Mouse (Mus musculus) intestine, embryonic 14.5 days (tissue): ENCODE results near the gene Cables2. TPM values are rescaled to one million over a fixed set of nuclear protein-coding genes. Genes with fewer than 3 reads are reported as not detected.

Experiments used
- ATAC-seq: fragments of 200-750 bp; cut with Nextera tagmentation; replicated peaks from 2 replicates; pipeline ENCODE4 v1.8.0; 2017; ENCODE audit warnings: low read depth, moderate number of reproducible peaks, moderate TSS enrichment, moderate library complexity; ENCODE audit not compliant: low FRiP score, low TSS enrichment
- DNase-seq: peaks from one replicate; pipeline ENCODE4 v3.0.0-alpha.2; 2018; ENCODE audit warnings: low spot score
- H3K27ac ChIP-seq: fragments of 300-500 bp; sonication (generic); 2 replicates; pipeline ENCODE4 v1.5.1; 2014; ENCODE audit warnings: low read depth, mild to moderate bottlenecking, control low read depth
- H3K27me3 ChIP-seq: fragments of 300-500 bp; sonication (generic); replicated peaks from 2 replicates; pipeline ENCODE4 v1.6.1; 2014; ENCODE audit warnings: low read length, control low read depth; ENCODE audit not compliant: control insufficient read depth, insufficient read depth
- H3K36me3 ChIP-seq: fragments of 300-500 bp; sonication (generic); 2 replicates; pipeline ENCODE4 v1.6.1; 2014; ENCODE audit warnings: low read length, control low read depth; ENCODE audit not compliant: control insufficient read depth, insufficient read depth
- H3K4me1 ChIP-seq: fragments of 300-500 bp; sonication (generic); replicated peaks from 2 replicates; pipeline ENCODE4 v1.6.1; 2014; ENCODE audit warnings: low read length, control low read depth, mixed read lengths; ENCODE audit not compliant: control insufficient read depth, insufficient read depth
- H3K4me2 ChIP-seq: fragments of 300-500 bp; sonication (generic); 2 replicates; pipeline ENCODE4 v1.6.1; 2014; ENCODE audit warnings: low read length
- H3K4me3 ChIP-seq: fragments of 300-500 bp; sonication (generic); 2 replicates; pipeline ENCODE4 v1.5.1; 2014; ENCODE audit warnings: low read depth, low read length, control low read depth, mixed read lengths
- H3K9ac ChIP-seq: fragments of 300-500 bp; sonication (generic); 2 replicates; pipeline ENCODE4 v1.6.1; 2014; ENCODE audit warnings: mild to moderate bottlenecking, low read length
- H3K9me3 ChIP-seq: fragments of 300-500 bp; sonication (generic); 2 replicates; pipeline ENCODE4 v1.6.1; 2016; ENCODE audit warnings: low read length, control low read depth; ENCODE audit not compliant: control insufficient read depth
- WGBS: fragments of 180-500 bp; shearing (Covaris S2); extraction: QIAGEN DNeasy Blood & Tissue Kit; methylation state at CpG from one replicate; pipeline ENCODE4 v1.1.7; 2014; 5-methylcytosine and 5-hydroxymethylcytosine counted together
- polyA plus RNA-seq: library from polyadenylated mRNA; unstranded; fragments of >200 nt; fragmentation: Nextera tagmentation; extraction: Ambion mirVana; gene quantifications from 2 replicates; pipeline ENCODE4 v1.2.1, GENCODE M21; 2014

Gene Cables2
- polyA plus RNA-seq, 1 experiment from 2014 or later: 20.3 TPM

- H3K4me3 ChIP-seq: peak overlapping the region; percentile 86
- ATAC-seq: peak; percentile 71
- DNase-seq: no peak
- 24% methylated on average over 26 of the region's 26 CpGs for WGBS
- no peaks in the 10 kb centered on the region for H3K9me3 ChIP-seq
- H3K36me3 ChIP-seq: peaks cover 35% of the 10 kb centered on the region
- H3K9ac ChIP-seq: peak overlapping the region; percentile 58
- H3K4me1 ChIP-seq: peaks cover 11% of the 10 kb centered on the region
- H3K27me3 ChIP-seq: no peaks in the 10 kb centered on the region
- H3K27ac ChIP-seq: peak overlapping the region; percentile 91
- H3K4me2 ChIP-seq: peak overlapping the region; percentile 82
Measured at GRCm38 (mm10) chr2:180256296-180257000, 16.8 kb downstream of the Cables2 start.

DNA sequence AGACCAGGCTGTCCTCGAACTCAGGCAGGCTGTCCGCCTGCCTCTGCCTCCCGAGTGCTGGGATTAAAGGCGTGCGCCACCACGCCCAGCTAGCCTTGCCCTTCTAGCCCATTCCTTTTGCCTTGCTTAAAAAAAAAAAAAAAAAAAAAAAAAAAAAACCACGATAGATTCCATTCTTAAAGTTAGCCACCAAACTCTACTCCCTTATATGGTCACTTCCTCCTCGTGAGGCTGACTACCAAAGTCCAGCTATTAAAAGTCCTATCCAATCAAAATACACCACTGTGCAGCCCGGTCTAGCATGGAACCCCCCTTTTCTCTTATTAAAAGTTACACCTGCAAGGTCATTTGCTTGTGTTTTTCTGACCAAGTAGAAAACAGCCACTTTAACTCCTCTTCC lies 17.6 kb downstream of the Cables2 start:
- peaks cover 27% of the 10 kb centered on the region for H3K36me3 ChIP-seq
- H3K4me3 ChIP-seq: 0 out of 2 replicates have a peak overlapping the region, but pooled peaks have one; percentile 86
- no peaks in the 10 kb centered on the region for H3K27me3 ChIP-seq
- DNase-seq: no peak
- H3K9me3 ChIP-seq: no peaks in the 10 kb centered on the region
- H3K9ac ChIP-seq: no peak overlapping the region
- WGBS: 90% methylated on average over 9 of the region's 9 CpGs
- peaks cover 11% of the 10 kb centered on the region for H3K4me1 ChIP-seq
- H3K4me2 ChIP-seq: peak overlapping the region; percentile 82
- no peak overlapping the region for H3K27ac ChIP-seq
- no peak for ATAC-seq

- Histone ChIP-seq H3K27me3 (no peaks in the 10 kb centered on the region), H3K36me3 (peaks cover 17% of the 10 kb centered on the region), H3K4me1 (peaks cover 11% of the 10 kb centered on the region), H3K4me3 (no peak overlapping the region), H3K27ac (no peak overlapping the region), H3K9me3 (no peaks in the 10 kb centered on the region), H3K4me2 (no peak overlapping the region), H3K9ac (no peak overlapping the region)
- WGBS: 83% methylated on average over 5 of the region's 5 CpGs
- DNase-seq (no peak), ATAC-seq (no peak)
Measured at GRCm38 (mm10) chr2:180254436-180255209, 18.7 kb downstream of the Cables2 start.

DNA sequence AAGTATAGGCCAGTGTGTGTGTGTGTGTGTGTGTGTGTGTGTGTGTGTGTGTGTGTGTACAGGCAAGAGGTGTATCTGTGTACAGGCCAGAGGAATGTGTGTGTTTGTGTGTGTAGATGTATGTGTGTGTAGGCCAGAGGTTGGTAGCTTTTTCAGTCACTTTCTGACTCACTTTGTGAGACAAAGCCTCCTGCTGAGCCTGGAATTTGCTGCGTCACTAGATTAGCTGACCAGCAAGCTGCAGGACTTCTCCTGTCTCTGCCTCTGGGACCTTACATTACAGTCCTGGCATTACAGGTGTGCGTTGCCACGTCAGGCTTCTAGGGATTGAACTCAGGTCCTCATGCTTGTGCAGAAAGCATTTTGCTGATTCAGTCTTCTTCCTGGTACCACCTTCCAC lies 21.5 kb downstream of the Cables2 start:
- peaks cover 8% of the 10 kb centered on the region; the same call in 1 of the 2 replicates for H3K4me1 ChIP-seq
- H3K27me3 ChIP-seq: no peaks in the 10 kb centered on the region
- no peaks in the 10 kb centered on the region for H3K36me3 ChIP-seq
- H3K9ac ChIP-seq: no peak overlapping the region
- no peak overlapping the region for H3K4me3 ChIP-seq
- DNase-seq: no peak
- no peaks in the 10 kb centered on the region for H3K9me3 ChIP-seq
- no peak overlapping the region for H3K4me2 ChIP-seq
- no peak for ATAC-seq
- WGBS: 62% methylated on average over 3 of the region's 3 CpGs
- H3K27ac ChIP-seq: no peak overlapping the region

GRCm38 (mm10) chr2:180250930-180251611 lies 22.2 kb downstream of the Cables2 start:
- peaks cover 8% of the 10 kb centered on the region; the same call in 1 of the 2 replicates for H3K4me1 ChIP-seq
- DNase-seq (peak; percentile 90), ATAC-seq (peak; percentile 75)
- H3K4me2 ChIP-seq: no peak overlapping the region
- H3K4me3 ChIP-seq: no peak overlapping the region
- no peaks in the 10 kb centered on the region for H3K9me3 ChIP-seq
- no peaks in the 10 kb centered on the region for H3K36me3 ChIP-seq
- H3K9ac ChIP-seq: no peak overlapping the region
- 29% methylated on average over 11 of the region's 11 CpGs for WGBS
- no peak overlapping the region for H3K27ac ChIP-seq
- no peaks in the 10 kb centered on the region for H3K27me3 ChIP-seq

- 0 out of 2 replicates have a peak, but pooled peaks cover 4% of the 10 kb centered on the region for H3K4me1 ChIP-seq
- H3K9ac ChIP-seq: no peak overlapping the region
- no peak overlapping the region for H3K4me3 ChIP-seq
- no peaks in the 10 kb centered on the region for H3K36me3 ChIP-seq
- no peaks in the 10 kb centered on the region for H3K9me3 ChIP-seq
- no peaks in the 10 kb centered on the region for H3K27me3 ChIP-seq
- WGBS: 51% methylated on average over 9 of the region's 9 CpGs
- H3K4me2 ChIP-seq: no peak overlapping the region
- ATAC-seq: no peak
- no peak overlapping the region for H3K27ac ChIP-seq
- no peak for DNase-seq
Measured at GRCm38 (mm10) chr2:180248947-180249660, 24.2 kb downstream of the Cables2 start.

DNA sequence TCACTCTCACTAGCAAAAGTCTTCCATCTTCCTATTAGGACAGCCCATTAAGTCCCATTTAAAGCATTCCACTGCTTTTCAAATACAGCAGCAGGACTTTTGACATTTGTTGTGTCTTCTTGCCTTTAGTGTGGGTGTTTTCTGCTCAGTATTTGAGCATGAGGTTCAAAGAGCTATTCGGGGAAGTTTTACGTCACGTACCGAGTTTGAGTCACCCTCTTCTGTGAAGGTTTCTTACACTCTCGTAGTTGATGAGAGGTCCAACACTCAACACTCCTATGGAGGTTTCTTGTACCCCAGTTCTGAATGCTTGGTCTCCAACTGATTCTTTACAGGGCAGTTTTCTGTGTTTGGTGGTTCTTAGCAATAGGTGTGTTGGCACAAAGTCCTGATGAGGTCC lies 25.4 kb downstream of the Cables2 start:
- no peaks in the 10 kb centered on the region for H3K27me3 ChIP-seq
- H3K9me3 ChIP-seq: no peaks in the 10 kb centered on the region
- H3K36me3 ChIP-seq: no peaks in the 10 kb centered on the region
- no peak for ATAC-seq
- no peak for DNase-seq
- 85% methylated on average over 5 of the region's 5 CpGs for WGBS
- no peak overlapping the region for H3K9ac ChIP-seq
- 0 out of 2 replicates have a peak, but pooled peaks cover 4% of the 10 kb centered on the region for H3K4me1 ChIP-seq
- H3K27ac ChIP-seq: no peak overlapping the region
- no peak overlapping the region for H3K4me3 ChIP-seq
- H3K4me2 ChIP-seq: no peak overlapping the region

DNA sequence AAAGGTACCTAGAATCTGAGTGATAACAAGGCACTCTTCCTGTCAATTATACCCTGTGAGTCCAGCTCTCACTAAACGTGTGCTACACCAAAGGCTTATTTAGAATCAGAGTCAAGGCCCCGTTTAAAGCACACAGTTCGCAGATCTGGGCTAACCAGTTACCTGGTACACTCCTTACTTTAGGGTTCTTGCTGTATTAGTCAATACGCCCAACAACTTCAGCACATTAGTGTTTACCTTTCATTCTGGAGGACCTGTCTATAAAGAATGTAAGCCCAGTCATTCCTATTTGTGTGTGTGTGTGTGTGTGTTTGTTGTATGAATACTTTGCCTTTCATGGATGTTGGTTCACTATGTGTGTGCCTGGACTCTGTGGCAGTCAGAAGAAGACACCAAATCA lies 30.2 kb downstream of the Cables2 start:
- H3K4me1 ChIP-seq: no peaks in the 10 kb centered on the region
- no peaks in the 10 kb centered on the region for H3K27me3 ChIP-seq
- 85% methylated on average over 4 of the region's 4 CpGs for WGBS
- DNase-seq: no peak
- H3K27ac ChIP-seq: no peak overlapping the region
- no peak for ATAC-seq
- H3K9me3 ChIP-seq: no peaks in the 10 kb centered on the region
- H3K4me3 ChIP-seq: no peak overlapping the region
- H3K36me3 ChIP-seq: no peaks in the 10 kb centered on the region
- no peak overlapping the region for H3K4me2 ChIP-seq
- no peak overlapping the region for H3K9ac ChIP-seq
